Mouse (Mus musculus) limb, embryonic 14.5 days (tissue): ENCODE results near the gene Snx9. TPM values are rescaled to one million over a fixed set of nuclear protein-coding genes. Genes with fewer than 3 reads are reported as not detected.

Experiments
- ATAC-seq: fragments of 200-750 bp; cut with Nextera tagmentation; 2 replicates; pipeline ENCODE4 v1.8.0; 2017; ENCODE audit warnings: low read depth, moderate number of reproducible peaks, moderate TSS enrichment; ENCODE audit not compliant: low FRiP score
- DNase-seq: peaks from one replicate; pipeline ENCODE4 v3.0.0-alpha.2; 2015; ENCODE audit warnings: low spot score
- H3K27ac ChIP-seq: fragments of 300-500 bp; sonication (generic); replicated peaks from 2 replicates; pipeline ENCODE4 v1.5.1; 2014; ENCODE audit warnings: low read depth, mild to moderate bottlenecking, low read length, moderate library complexity, mixed read lengths
- H3K27me3 ChIP-seq: fragments of 300-500 bp; sonication (generic); 2 replicates; pipeline ENCODE4 v1.6.1; 2014; ENCODE audit warnings: low read length, mixed read lengths; ENCODE audit not compliant: control insufficient read depth, insufficient read depth
- H3K36me3 ChIP-seq: fragments of 300-500 bp; sonication (generic); 2 replicates; pipeline ENCODE4 v1.6.1; 2014; ENCODE audit warnings: mild to moderate bottlenecking, low read length, moderate library complexity, mixed read lengths; ENCODE audit not compliant: control insufficient read depth, insufficient read depth
- H3K4me1 ChIP-seq: fragments of 300-500 bp; sonication (generic); 2 replicates; pipeline ENCODE4 v1.6.1; 2014; ENCODE audit warnings: antibody characterized with exemption, low read length, mixed read lengths; ENCODE audit not compliant: control insufficient read depth, insufficient read depth
- H3K4me2 ChIP-seq: fragments of 300-500 bp; sonication (generic); replicated peaks from 2 replicates; pipeline ENCODE4 v1.6.1; 2014; ENCODE audit warnings: low read depth, mild to moderate bottlenecking, low read length, moderate library complexity; ENCODE audit not compliant: severe bottlenecking
- H3K4me3 ChIP-seq: fragments of 300-500 bp; sonication (generic); replicated peaks from 2 replicates; pipeline ENCODE4 v1.5.1; 2014; ENCODE audit warnings: low read length
- H3K9ac ChIP-seq: fragments of 300-500 bp; sonication (generic); 2 replicates; pipeline ENCODE4 v1.6.1; 2014; ENCODE audit warnings: mild to moderate bottlenecking, low read depth, low read length, moderate library complexity; ENCODE audit not compliant: severe bottlenecking
- H3K9me3 ChIP-seq: fragments of 300-500 bp; sonication (generic); 2 replicates; pipeline ENCODE4 v1.6.1; 2016; ENCODE audit warnings: low read length; ENCODE audit not compliant: control insufficient read depth
- POLR2A ChIP-seq: fragments of 200-500 bp; IDR thresholded peaks from 2 replicates; pipeline ENCODE4 v1.8.0; 2012; ENCODE audit warnings: inconsistent platforms, mild to moderate bottlenecking, moderate library complexity, borderline replicate concordance; ENCODE audit not compliant: insufficient read depth, insufficient read length; ENCODE audit errors: extremely low read depth
- WGBS: fragments of 180-500 bp; shearing (Covaris S2); extraction: QIAGEN DNeasy Blood & Tissue Kit; methylation state at CpG from one replicate; pipeline ENCODE4 v1.1.7; 2014; 5-methylcytosine and 5-hydroxymethylcytosine counted together
- polyA plus RNA-seq, 2 experiments: library from polyadenylated mRNA; depleted of rRNA in 1 of 2; stranded (reverse) in 1 of 2; unstranded in 1 of 2; fragments of >200 nt; fragmentation: Nextera tagmentation in 1 of 2; extraction: Ambion mirVana in 1 of 2; gene quantifications; 2 replicates each; pipeline versions ENCODE4 v1.2.1 to v1.2.3; 2012 to 2014

The Snx9 gene
- polyA plus RNA-seq, 2 experiments, result 39.1 to 41.9 TPM

GRCm38 (mm10) chr17:5891933-5892683, 51.0 kb downstream of the Snx9 start:
- no peak for DNase-seq
- H3K9ac ChIP-seq, result no peak overlapping the region
- WGBS, result 86% methylated on average over 9 of the region's 9 CpGs
- H3K36me3 ChIP-seq, result peaks cover 26% of the 10 kb centered on the region
- H3K4me2 ChIP-seq, result no peak overlapping the region
- TF ChIP-seq POLR2A, result no peak
- H3K27ac ChIP-seq, result no peak overlapping the region
- no peak overlapping the region for H3K4me3 ChIP-seq
- no peaks in the 10 kb centered on the region for H3K9me3 ChIP-seq
- no peak for ATAC-seq
- no peaks in the 10 kb centered on the region for H3K4me1 ChIP-seq
- no peaks in the 10 kb centered on the region for H3K27me3 ChIP-seq

- no peak overlapping the region for H3K4me2 ChIP-seq
- H3K27me3 ChIP-seq, result no peaks in the 10 kb centered on the region
- H3K9ac ChIP-seq, result no peak overlapping the region
- H3K9me3 ChIP-seq, result no peaks in the 10 kb centered on the region
- no peak overlapping the region for H3K4me3 ChIP-seq
- peaks cover 26% of the 10 kb centered on the region for H3K36me3 ChIP-seq
- ATAC-seq, result no peak
- H3K4me1 ChIP-seq, result no peaks in the 10 kb centered on the region
- WGBS, result 19% methylated on average over 7 of the region's 7 CpGs
- H3K27ac ChIP-seq, result no peak overlapping the region
- TF ChIP-seq POLR2A, result no peak
- DNase-seq, result no peak
Measured at GRCm38 (mm10) chr17:5893092-5893491, 52.0 kb downstream of the Snx9 start.

- Histone ChIP-seq H3K9ac (no peak overlapping the region), H3K27me3 (no peaks in the 10 kb centered on the region), H3K9me3 (no peaks in the 10 kb centered on the region), H3K36me3 (peaks cover 26% of the 10 kb centered on the region), H3K27ac (no peak overlapping the region), H3K4me1 (no peaks in the 10 kb centered on the region), H3K4me3 (no peak overlapping the region), H3K4me2 (no peak overlapping the region)
- ATAC-seq (no peak), DNase-seq (no peak)
- no peak for TF ChIP-seq POLR2A
- WGBS, result 73% methylated on average over 7 of the region's 7 CpGs
Measured at GRCm38 (mm10) chr17:5893574-5894148, 52.5 kb downstream of the Snx9 start.

GRCm38 (mm10) chr17:5896066-5896465, 54.9 kb downstream of the Snx9 start:
- no peak overlapping the region for H3K9ac ChIP-seq
- DNase-seq (no peak), ATAC-seq (no peak)
- no peaks in the 10 kb centered on the region for H3K27me3 ChIP-seq
- no peak overlapping the region for H3K4me2 ChIP-seq
- no peak overlapping the region for H3K27ac ChIP-seq
- TF ChIP-seq POLR2A, result no peak
- 49% methylated on average over 4 of the region's 4 CpGs for WGBS
- H3K9me3 ChIP-seq, result no peaks in the 10 kb centered on the region
- H3K36me3 ChIP-seq, result peaks cover 26% of the 10 kb centered on the region
- no peak overlapping the region for H3K4me3 ChIP-seq
- no peaks in the 10 kb centered on the region for H3K4me1 ChIP-seq

GRCm38 (mm10) chr17:5896607-5897006, 55.5 kb downstream of the Snx9 start:
- H3K27me3 ChIP-seq, result no peaks in the 10 kb centered on the region

More at GRCm38 (mm10) chr17:5896607-5897006, 55.5 kb downstream of the Snx9 start:
- Histone ChIP-seq H3K9ac (no peak overlapping the region), H3K36me3 (peaks cover 26% of the 10 kb centered on the region), H3K27ac (no peak overlapping the region), H3K9me3 (no peaks in the 10 kb centered on the region), H3K4me2 (no peak overlapping the region), H3K4me1 (no peaks in the 10 kb centered on the region), H3K4me3 (no peak overlapping the region)
- ATAC-seq, result no peak
- TF ChIP-seq POLR2A, result no peak
- DNase-seq, result no peak
- 81% methylated on average over 7 of the region's 7 CpGs for WGBS
